Mouse (Mus musculus) left cerebral cortex, postnatal 4 days (tissue): ENCODE measurements around the gene Thbs4. TPM values are rescaled to one million over a fixed set of nuclear protein-coding genes. Genes with fewer than 3 reads are reported as not detected.

Experiments used
- total RNA-seq, 2 experiments: library from RNA; stranded (reverse); gene quantifications; 2 replicates each; pipeline ENCODE4 v1.2.3; 2021

The Thbs4 gene
- total RNA-seq, 2 experiments from 2014 or later, result 1.2 to 2.1 TPM

Other genes starting within 250 kb of the Thbs4 start
- gene Spz1, start 218.6 kb downstream of the Thbs4 start, total RNA-seq, result not detected
- gene Serinc5, start 183.7 kb downstream of the Thbs4 start, total RNA-seq, result 10 to 100 TPM; 37.0 to 38.5 TPM
- 10 to 100 TPM; 32.6 to 34.6 TPM for gene Mtx3, start 49.9 kb upstream of the Thbs4 start, total RNA-seq